In genomic region chr12:73861503-73862260, GRCm38 (mm10) we compare ENCODE assay signal across 22 mouse cellular contexts. TPM values are rescaled to one million over a fixed set of nuclear protein-coding genes. Genes with fewer than 3 reads are reported as not detected.
DNase-seq lines count a peak whose midpoint lies in the region; ATAC-seq and TF ChIP-seq lines count a peak whose summit lies in the region.
"Had no signal": no experiment of that assay in that cellular context is flagged by ENCODE, and none has a peak within 500 bp of the region (broad histone marks: within the 10 kb centered on the region; RNA-seq: fewer than 3 reads in every experiment).

No protein-coding gene starts in this region.

- no peak overlapping the region for H3K9ac ChIP-seq in kidney, embryonic 16.5 days (replicated peaks; ENCODE audit: low read length)
- H3K9ac ChIP-seq in liver, postnatal 0 days (replicated peaks): no peak overlapping the region
- H3K9ac ChIP-seq in liver, embryonic 12.5 days: no peak overlapping the region
- H3K9ac ChIP-seq: embryonic facial prominence, embryonic 12.5 days; embryonic facial prominence, embryonic 15.5 days; forebrain, postnatal 0 days; hindbrain, embryonic 12.5 days; hindbrain, embryonic 15.5 days had no signal

- peak; percentile 15 for DNase-seq in kidney, adult 11 months
- no peak for DNase-seq in kidney, postnatal 10 days
- DNase-seq in kidney, postnatal 36 days: peak; percentile 18 to 60
- no peak for DNase-seq in liver, postnatal 0 days
- DNase-seq in frontal cortex, postnatal 36 days (ENCODE audit: low spot score in 2 of 2): no peak
- DNase-seq: adrenal gland, adult 2 months; adrenal gland, postnatal 14 days; cerebellum, adult 11 months; cerebellum, adult 2 months; cerebellum, adult 9-11 months; cerebellum, postnatal 25 days; forebrain, postnatal 0 days; gastrocnemius, postnatal 25 days had no signal

- H3K4me2 ChIP-seq in kidney, embryonic 16.5 days (replicated peaks; ENCODE audit: low read depth, low read length): no peak overlapping the region
- H3K4me2 ChIP-seq in liver, postnatal 0 days (ENCODE audit: low read depth, low read length): no peak overlapping the region
- no peak overlapping the region for H3K4me2 ChIP-seq in liver, embryonic 12.5 days
- H3K4me2 ChIP-seq: embryonic facial prominence, embryonic 12.5 days; embryonic facial prominence, embryonic 15.5 days; heart, embryonic 11.5 days; hindbrain, embryonic 12.5 days; hindbrain, embryonic 15.5 days had no signal

- no peak overlapping the region for H3K4me3 ChIP-seq in kidney, embryonic 16.5 days (ENCODE audit: low read length)
- H3K4me3 ChIP-seq in liver, postnatal 0 days (ENCODE audit: low read depth, low read length): no peak overlapping the region
- H3K4me3 ChIP-seq in liver, embryonic 12.5 days: no peak overlapping the region
- H3K4me3 ChIP-seq: embryonic facial prominence, embryonic 12.5 days; embryonic facial prominence, embryonic 15.5 days; hindbrain, embryonic 12.5 days; hindbrain, embryonic 15.5 days had no signal

- ATAC-seq in kidney, embryonic 16.5 days (ENCODE audit: low FRiP score, low TSS enrichment): no peak
- ATAC-seq in liver, postnatal 0 days: peak; percentile 91
- no peak for ATAC-seq in liver, embryonic 12.5 days
- ATAC-seq: CD4-positive, CD25-positive, alpha-beta regulatory T cell, adult 4 months; forebrain, embryonic 14.5 days; forebrain, postnatal 0 days had no signal

- 67% methylated on average over 7 of the region's 7 CpGs for WGBS in kidney, embryonic 16.5 days
- 63% methylated on average over 7 of the region's 7 CpGs for WGBS in liver, postnatal 0 days (ENCODE audit: insufficient replicate concordance)
- WGBS in liver, embryonic 12.5 days (ENCODE audit: insufficient replicate concordance): 66% methylated on average over 7 of the region's 7 CpGs

- H3K9me3 ChIP-seq in kidney, embryonic 16.5 days (ENCODE audit: low read length): no peaks in the 10 kb centered on the region
- no peaks in the 10 kb centered on the region for H3K9me3 ChIP-seq in liver, postnatal 0 days (ENCODE audit: low read length)
- no peaks in the 10 kb centered on the region for H3K9me3 ChIP-seq in liver, embryonic 12.5 days (replicated peaks)
- H3K9me3 ChIP-seq: embryonic facial prominence, embryonic 12.5 days; embryonic facial prominence, embryonic 15.5 days; hindbrain, embryonic 12.5 days; hindbrain, embryonic 15.5 days had no signal

- no peak overlapping the region for H3K27ac ChIP-seq in kidney, embryonic 16.5 days (ENCODE audit: low read length)
- H3K27ac ChIP-seq in liver, postnatal 0 days (ENCODE audit: low read depth): no peak overlapping the region
- no peak overlapping the region for H3K27ac ChIP-seq in liver, embryonic 12.5 days
- H3K27ac ChIP-seq: embryonic facial prominence, embryonic 12.5 days; embryonic facial prominence, embryonic 15.5 days; hindbrain, embryonic 12.5 days; hindbrain, embryonic 15.5 days had no signal

- TF ChIP-seq EP300 in liver, postnatal 0 days (IDR thresholded peaks at IDR 0.05; ENCODE audit: low read depth): peak; percentile 42; the same call in 1 of the 2 replicates

- no peaks in the 10 kb centered on the region for H3K4me1 ChIP-seq in kidney, embryonic 16.5 days (ENCODE audit: insufficient read depth, low read length)
- no peaks in the 10 kb centered on the region for H3K4me1 ChIP-seq in liver, postnatal 0 days (ENCODE audit: insufficient read depth)
- no peaks in the 10 kb centered on the region for H3K4me1 ChIP-seq in liver, embryonic 12.5 days
- H3K4me1 ChIP-seq: hindbrain, embryonic 12.5 days; hindbrain, embryonic 15.5 days had no signal

- no peaks in the 10 kb centered on the region for H3K27me3 ChIP-seq in kidney, embryonic 16.5 days (ENCODE audit: insufficient read depth, low read length)
- no peaks in the 10 kb centered on the region for H3K27me3 ChIP-seq in liver, postnatal 0 days (ENCODE audit: insufficient read depth, low read length)
- no peaks in the 10 kb centered on the region for H3K27me3 ChIP-seq in liver, embryonic 12.5 days (replicated peaks)
- H3K27me3 ChIP-seq: embryonic facial prominence, embryonic 12.5 days; embryonic facial prominence, embryonic 15.5 days; hindbrain, embryonic 12.5 days; hindbrain, embryonic 15.5 days had no signal

- no peaks in the 10 kb centered on the region for H3K36me3 ChIP-seq in kidney, embryonic 16.5 days (ENCODE audit: insufficient read depth, low read length)
- no peaks in the 10 kb centered on the region for H3K36me3 ChIP-seq in liver, postnatal 0 days (replicated peaks; ENCODE audit: insufficient read depth, low read length)
- no peaks in the 10 kb centered on the region for H3K36me3 ChIP-seq in liver, embryonic 12.5 days
- H3K36me3 ChIP-seq: embryonic facial prominence, embryonic 12.5 days; embryonic facial prominence, embryonic 15.5 days; hindbrain, embryonic 12.5 days; hindbrain, embryonic 15.5 days had no signal

- no peak for TF ChIP-seq CTCF in liver, postnatal 0 days (IDR thresholded peaks at IDR 0.05; ENCODE audit: low read depth)

RNA-seq across cellular contexts. Expression of gene Hif1a, which starts 39.5 kb away (rescaled TPM):
- polyA plus RNA-seq in kidney, embryonic 16.5 days (2015; fragmentation: Nextera tagmentation; extraction: Ambion mirVana): 70.5 and 73.6 TPM in 2 replicates
- polyA plus RNA-seq in liver, postnatal 0 days (2015; fragmentation: Nextera tagmentation; extraction: Ambion mirVana): 13.4 and 13.9 TPM in 2 replicates
- polyA plus RNA-seq in liver, embryonic 12.5 days (2016; fragmentation: Nextera tagmentation; extraction: Ambion mirVana): 33.3 and 34.1 TPM in 2 replicates

Comparison
In these comparisons a context has a peak if more than half of its experiments do, and no peak if none do; other contexts are left out.
1. DNase-seq: peak in kidney, adult 11 months (single experiment) and kidney, postnatal 36 days (2 of 2); none in kidney, postnatal 10 days (single experiment), liver, postnatal 0 days (single experiment) and frontal cortex, postnatal 36 days (0 of 2).